Comparison of ENCODE assay signal across 10 mouse cellular contexts in the genomic region with DNA sequence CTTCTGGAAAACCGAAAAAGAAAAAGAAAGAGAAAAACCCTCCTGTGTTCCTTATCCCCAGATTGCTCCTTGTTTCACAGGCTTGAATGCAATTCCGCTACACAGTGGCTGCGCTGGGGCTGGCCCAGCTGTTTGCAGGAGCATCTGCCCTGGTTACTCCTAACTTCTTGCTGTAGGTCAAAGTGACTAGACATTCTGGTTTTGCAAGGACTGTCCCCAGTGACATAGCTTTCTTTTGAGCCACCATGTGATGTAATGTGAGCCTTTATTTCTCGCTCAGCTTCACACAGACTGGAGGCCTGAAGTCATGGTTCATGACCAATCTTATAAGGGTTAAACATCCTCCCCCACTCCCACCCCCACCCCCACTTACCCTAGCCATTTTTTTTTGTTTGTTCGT.
"Had no signal": no experiment of that assay in that cellular context is flagged by ENCODE, and none has a peak within 500 bp of the region (broad histone marks: within the 10 kb centered on the region; RNA-seq: fewer than 3 reads in every experiment).

No protein-coding gene starts in this region.

- DNase-seq: kidney, adult 2 months; kidney, postnatal 14 days; layer of hippocampus, adult 9-11 months; layer of hippocampus, postnatal 36 days; liver, embryonic 13.5 days; lung, embryonic 14.5 days; right cerebral cortex, adult 18-20 months; right cerebral cortex, postnatal 14 days; right cerebral cortex, postnatal 4 days; thymus, postnatal 25 days had no signal
